Mouse (Mus musculus): Measurements from ENCODE around the gene Abca14. TPM values are rescaled to one million over a fixed set of nuclear protein-coding genes. Genes with fewer than 3 reads are reported as not detected.

The Abca14 gene
- total RNA-seq (2015; ENCODE audit: low replicate concordance) (not detected in 2 replicates), total RNA-seq (2017; ENCODE audit: low replicate concordance) (not detected in 2 replicates)

DNA sequence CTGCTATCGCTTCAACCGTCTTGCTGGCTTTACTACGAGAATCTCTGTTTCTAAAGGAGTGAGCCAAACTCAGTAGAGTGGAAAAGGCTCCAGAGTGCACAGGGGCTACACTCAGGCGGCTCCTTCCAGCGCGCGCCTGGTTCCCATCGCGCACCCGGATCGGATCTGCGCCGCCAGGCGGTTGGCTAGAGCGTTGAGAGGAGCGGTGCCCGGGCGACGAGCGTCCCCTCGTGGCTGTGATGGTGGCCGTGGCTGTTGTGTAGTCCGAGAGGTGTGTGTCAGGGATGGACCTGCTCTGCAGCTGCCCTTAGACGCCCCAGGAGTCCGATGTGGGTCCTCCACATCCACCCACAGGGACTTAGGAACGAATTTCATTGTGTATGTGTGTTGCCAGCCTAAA, at the start of gene Abca14:
Gene Abca14 (plus strand): TSS at position 173 of the 400 bp plus-strand sequence.
- no peak for ATAC-seq (replicated peaks; ENCODE audit: low FRiP score, poor library complexity, severe bottlenecking)

DNA sequence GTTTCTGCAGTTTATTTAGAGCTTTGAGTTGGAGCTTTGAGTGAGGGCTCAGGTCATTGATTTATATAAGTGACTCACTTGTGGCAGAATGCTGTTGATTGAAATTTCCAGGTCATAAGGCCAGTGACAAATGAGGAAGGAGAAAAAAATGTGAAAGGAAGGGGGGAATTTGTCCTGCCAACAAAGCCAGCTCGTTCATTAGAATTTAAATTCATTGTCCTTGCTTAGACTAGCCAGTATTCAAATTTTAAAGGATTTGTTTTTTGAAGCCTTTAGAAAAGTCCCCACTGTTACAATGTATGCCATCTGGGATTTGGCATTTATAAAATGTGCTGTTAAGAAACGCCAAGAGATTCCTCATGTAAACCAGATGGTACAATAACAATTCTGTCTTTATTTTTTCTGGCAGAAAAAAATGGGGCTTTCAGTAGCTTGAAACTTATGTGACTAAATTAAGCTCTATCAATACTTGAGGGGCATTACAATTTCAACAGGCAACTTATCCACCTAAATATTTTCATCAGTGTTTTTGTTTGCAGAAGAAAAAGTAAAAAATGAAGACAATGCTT, 46.8 kb upstream of the Abca14 start:
- no peak for ATAC-seq (replicated peaks; ENCODE audit: low FRiP score, poor library complexity, severe bottlenecking)

DNA sequence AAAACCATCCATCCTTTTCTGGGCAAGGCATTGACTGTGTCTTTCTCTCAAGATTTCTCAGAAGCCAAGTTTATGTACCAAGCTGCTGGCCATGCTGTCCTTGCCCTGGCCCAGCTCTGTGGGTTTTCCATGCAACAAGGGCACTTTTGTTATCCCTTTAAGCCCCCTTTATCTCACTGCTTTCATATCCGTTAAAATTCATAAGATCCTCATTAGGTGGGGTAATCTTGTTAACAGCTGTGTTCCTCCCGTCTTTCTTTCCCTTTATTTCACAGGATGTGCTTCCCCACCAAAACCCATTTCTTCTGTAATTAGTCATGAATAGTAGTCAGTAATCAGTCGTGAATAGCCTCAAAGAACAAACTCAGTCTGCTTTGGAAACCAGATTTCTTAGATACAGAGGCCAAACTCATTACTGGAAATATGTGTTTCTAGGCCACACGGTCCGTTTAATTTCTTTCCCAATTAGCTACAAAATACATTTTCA, 46.1 kb upstream of the Abca14 start:
- no peak for ATAC-seq (replicated peaks; ENCODE audit: low FRiP score, poor library complexity, severe bottlenecking)

DNA sequence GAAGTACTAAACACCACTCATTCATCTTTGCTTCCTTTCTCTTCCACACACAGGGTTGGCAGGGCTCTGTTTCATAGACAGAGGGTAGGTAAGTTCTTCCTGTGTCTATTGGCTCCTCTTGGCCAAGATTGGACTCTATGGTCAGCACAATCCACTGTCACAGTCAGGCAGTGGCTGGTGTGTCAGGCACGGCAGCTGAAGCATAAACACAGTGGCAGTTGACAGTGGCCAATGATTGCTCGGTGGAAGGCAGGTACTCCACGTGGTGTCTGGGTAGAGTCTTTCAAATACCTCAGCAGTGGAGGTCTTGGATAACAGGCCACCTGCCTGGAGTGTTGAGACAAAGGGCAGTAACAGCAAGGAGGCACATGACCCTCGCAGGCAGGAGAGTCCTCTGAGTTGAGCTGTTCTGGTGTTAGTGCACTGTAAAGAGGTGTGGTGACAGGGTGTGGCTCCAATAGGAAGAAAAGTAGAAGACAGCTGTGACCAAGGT, 45.6 kb upstream of the Abca14 start:
- ATAC-seq (replicated peaks; ENCODE audit: low FRiP score, poor library complexity, severe bottlenecking), result no peak

DNA sequence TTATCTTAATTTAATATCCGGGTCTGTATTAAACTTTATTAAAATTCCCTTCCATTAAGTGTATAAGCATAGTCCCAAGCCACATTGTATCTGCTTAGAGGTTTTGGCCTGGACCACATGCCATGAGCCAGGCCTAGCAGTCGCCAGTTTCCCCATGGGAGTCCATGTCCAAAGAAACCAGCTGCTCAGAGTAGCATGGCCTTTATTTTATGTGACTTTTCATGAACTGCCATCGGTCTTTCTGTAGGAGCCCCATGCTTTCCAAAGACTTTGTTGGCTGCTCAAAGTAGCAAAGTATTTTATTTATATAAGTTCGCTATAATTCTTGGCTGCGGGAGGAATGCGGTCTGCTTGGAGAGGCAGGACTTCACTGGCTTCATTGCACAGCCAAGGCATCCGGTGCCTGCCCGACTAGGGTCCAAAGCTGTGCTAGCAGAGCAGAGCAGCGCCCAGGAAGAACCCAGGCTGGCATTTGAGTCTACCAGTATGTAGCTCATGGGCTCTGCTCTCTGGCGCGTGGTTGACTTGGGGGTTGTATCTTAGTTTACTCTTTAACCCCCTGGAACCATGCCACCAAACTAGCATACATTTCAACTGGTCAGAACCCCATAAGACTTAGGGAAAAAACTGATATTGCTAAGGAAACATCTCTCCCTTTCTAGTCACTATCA, 40.0 kb upstream of the Abca14 start:
- ATAC-seq (replicated peaks; ENCODE audit: low FRiP score, poor library complexity, severe bottlenecking), result no peak

DNA sequence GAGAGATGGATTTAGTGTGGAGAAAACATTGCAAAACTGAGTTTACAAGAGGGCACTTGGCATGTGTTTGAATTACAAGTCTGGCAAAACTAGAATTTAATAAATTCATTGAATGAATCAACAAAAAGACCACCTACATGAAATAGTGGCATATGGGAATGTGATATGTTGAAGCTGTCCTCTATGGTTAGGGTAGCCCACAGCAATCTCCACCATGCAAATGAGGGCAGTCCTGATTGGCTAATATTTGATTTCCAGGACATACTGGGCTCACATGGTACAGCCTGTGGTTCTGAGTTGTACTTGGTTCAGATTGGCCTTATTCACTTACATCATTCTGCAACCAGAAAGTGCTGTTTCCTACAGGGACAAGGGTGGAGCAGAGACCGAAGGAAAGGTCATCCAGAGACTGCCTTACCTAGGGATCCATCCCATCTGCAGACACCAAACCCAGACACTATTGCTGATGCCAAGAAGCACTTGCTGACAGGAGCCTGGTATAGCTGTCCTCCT, 31.5 kb upstream of the Abca14 start:
- ATAC-seq (replicated peaks; ENCODE audit: low FRiP score, poor library complexity, severe bottlenecking), result no peak

DNA sequence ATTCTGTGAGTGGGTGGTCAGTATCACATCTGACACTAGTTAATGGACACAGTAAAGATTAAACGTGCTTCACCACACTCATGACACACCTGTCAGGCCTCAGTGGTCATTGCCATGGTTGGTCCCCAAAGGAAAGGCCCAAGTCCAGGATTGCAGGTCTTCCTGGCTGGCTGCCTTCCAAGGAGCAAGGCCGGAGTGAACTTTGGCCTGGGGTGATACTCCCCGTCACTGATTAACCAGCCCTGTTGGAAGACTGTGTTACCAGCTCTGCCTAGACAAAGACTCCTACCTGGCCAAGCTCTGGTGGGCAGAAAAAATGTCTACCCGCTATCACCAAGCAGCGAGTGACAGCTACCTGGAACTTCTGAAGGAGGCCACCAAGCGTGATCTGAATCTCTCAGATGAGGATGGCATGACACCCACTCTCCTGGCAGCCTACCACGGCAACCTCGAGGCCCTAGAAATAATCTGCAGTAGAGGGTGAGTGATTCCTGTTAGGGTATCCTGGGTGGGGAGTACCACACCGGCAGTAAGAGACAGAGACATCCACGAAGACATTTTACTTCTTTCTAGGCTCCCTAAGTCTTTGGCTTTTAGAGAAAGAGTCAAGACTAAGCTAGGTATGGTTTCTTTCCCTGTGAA, 30.0 kb upstream of the Abca14 start, which contains the start of gene Anks4b:
Gene Anks4b (plus strand): TSS at position 256 of the 642 bp plus-strand sequence.
- no peak for ATAC-seq (replicated peaks; ENCODE audit: low FRiP score, poor library complexity, severe bottlenecking)

DNA sequence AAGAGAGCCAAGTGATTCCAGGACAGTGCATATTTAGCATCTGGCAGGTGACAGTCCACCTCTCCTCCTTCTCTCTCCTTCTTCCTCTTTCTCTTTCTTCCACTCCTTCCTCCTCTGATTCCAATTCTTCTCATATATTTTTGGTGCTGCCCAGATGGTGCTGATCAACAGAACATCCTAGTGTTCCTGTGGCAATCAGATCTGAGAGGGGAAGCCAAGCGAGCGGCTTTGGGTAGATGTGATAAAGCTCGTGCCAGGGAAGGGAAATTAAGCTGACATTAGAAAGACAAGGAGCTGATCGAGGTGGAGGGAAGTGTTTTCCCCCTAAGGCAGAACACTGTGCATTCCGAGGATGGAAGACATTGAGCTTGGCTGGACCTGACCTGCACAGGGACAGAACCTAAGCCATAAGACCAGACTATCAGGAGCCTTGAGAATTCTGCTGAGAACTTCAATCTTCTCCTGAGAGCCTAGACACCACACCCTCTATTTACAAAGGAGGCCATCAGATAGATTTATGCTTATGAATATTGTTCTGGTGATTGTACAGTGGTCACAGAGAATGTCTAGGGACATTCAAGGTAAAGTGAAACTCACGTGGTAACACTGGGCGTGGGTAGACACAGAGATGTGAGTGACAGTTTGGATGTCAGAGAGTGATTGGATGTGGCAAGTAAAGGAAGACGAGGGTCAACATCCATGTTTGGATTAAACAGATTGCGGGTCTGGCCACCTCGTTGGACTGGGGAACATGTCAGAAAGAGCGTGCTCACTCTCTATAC, 28.8 kb upstream of the Abca14 start:
- ATAC-seq (replicated peaks; ENCODE audit: low FRiP score, poor library complexity, severe bottlenecking), result no peak

DNA sequence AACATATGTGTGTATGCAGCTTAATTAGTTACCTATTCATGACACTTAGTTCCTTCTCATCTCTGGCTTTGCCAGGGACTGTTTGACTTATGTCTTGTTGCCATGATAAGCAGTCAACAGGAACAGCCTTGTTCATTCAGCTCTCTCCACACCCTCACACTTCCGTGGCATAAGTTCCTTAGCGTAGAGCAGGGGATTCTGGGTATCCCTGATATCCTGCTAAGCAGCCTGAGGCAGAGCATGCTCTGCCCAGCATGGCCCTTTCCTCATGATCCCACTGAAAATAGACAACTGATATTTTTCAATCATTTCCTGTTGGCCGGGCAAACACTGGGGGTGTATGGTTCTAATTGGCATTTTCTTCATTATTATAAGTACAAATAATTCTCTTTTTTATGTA, 26.1 kb upstream of the Abca14 start:
- no peak for ATAC-seq (replicated peaks; ENCODE audit: low FRiP score, poor library complexity, severe bottlenecking)

DNA sequence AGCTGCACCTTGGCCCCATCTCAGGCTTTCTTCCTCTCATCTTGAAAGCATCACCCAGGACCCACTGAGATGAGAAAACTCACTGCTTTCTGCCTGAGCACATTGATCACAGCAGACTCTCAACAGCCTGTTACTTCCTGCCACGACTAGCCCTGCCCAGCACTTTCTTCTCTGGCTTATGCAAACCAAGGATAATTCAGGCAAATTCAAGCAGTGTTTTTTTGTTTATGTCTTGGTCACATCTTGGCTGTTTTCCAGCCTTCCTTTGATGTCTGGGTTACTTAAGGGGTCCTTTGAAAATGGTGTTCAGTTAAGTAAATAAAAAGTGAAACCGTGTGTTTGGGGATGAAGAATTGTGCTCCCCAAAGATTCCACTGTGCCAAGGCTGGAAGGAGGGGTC, 24.8 kb upstream of the Abca14 start:
- ATAC-seq (replicated peaks; ENCODE audit: low FRiP score, poor library complexity, severe bottlenecking), result no peak

DNA sequence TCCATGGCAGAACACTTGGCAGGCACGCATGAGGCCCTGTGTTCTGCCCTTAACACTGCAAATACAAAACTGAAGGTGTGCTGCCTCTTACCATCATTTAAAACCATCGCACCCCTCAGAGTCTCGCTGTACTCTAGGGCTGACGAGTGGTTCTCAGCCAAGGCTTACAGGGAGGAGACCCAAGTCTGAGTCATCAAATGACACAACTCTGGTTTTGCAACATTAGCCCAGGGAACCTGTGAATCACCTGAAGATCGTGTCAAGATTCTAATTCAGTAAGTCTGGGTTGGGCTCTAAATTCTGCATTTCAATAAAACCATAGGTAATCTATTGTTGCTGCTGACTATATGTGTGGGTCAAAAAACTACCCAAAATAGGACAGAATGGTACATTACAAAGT, 23.2 kb upstream of the Abca14 start:
- ATAC-seq (replicated peaks; ENCODE audit: low FRiP score, poor library complexity, severe bottlenecking), result no peak

DNA sequence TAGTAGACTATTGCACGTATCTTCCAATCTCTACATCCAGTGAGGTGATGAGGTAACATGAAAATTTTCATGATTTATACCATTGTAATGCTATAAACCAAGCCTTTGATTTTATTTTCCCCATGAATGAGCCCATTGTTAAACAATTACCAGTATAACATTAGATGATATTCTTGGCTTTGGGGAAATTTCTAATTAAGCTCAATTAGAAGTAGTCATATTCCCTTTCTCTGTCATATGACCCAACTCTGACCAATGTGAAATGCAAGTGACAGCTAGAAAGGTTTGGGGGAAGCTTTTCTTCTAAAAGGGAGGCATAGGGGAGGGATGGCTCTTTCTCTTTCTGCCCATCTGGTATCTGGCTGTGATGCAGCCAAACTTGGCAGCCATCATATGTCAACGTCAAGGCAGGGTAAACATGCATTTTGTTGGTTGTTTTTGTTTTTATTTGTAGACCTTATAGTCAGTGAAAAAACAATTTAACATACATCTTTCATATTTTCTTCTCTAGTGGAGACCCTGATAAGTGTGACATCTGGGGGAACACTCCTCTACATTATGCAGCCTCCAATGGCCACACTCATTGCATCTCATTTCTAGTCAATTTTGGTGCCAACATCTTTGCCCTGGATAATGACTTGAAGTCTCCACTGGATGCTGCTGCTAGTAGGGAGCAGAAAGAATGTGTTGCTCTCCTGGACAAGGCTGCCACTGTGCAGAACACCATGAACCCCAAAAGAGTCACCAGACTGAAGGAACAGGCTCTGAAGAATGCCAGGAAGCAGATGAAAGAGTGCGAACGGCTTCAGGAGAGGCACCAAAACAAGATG, 22.1 kb upstream of the Abca14 start:
- ATAC-seq (replicated peaks; ENCODE audit: low FRiP score, poor library complexity, severe bottlenecking), result no peak

DNA sequence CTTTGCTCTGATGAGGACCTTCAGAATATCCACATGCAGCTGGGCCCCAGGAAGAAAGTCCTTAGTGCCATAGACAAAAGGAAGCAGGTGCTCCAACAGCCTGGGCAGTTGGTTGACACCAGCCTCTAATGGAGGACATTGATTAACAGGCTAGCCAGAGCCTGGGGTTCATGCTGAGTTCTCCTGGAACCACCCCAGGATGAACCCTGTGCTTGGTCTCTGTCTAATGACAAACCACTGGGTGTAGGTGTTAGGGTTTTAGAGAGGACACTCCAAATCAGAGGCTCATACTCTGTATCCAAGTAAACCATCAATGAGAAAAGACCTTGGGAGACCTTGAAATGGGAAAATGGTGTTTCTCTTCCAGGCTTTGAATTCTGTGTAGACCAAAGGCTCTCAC, 20.9 kb upstream of the Abca14 start:
- no peak for ATAC-seq (replicated peaks; ENCODE audit: low FRiP score, poor library complexity, severe bottlenecking)

DNA sequence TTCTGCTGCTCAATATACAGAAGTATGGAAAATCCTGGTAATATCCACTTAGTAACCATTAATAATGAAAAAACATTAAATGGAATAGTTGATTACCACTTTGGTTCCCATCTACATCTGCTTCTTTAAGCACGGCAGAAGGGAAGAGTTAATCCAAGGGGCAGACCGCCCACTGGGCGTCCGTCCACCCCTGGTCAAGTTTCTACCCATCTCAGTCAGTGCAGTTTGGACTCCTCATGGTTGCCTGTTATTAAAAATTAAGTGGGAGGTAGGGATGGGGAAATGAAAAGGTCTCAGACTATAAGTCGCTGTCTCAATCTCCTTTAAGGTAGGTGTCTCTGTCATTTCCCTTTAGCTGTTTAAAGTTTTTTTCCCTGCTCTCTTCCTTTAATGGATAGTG, 14.8 kb upstream of the Abca14 start:
- ATAC-seq (replicated peaks; ENCODE audit: low FRiP score, poor library complexity, severe bottlenecking), result no peak

DNA sequence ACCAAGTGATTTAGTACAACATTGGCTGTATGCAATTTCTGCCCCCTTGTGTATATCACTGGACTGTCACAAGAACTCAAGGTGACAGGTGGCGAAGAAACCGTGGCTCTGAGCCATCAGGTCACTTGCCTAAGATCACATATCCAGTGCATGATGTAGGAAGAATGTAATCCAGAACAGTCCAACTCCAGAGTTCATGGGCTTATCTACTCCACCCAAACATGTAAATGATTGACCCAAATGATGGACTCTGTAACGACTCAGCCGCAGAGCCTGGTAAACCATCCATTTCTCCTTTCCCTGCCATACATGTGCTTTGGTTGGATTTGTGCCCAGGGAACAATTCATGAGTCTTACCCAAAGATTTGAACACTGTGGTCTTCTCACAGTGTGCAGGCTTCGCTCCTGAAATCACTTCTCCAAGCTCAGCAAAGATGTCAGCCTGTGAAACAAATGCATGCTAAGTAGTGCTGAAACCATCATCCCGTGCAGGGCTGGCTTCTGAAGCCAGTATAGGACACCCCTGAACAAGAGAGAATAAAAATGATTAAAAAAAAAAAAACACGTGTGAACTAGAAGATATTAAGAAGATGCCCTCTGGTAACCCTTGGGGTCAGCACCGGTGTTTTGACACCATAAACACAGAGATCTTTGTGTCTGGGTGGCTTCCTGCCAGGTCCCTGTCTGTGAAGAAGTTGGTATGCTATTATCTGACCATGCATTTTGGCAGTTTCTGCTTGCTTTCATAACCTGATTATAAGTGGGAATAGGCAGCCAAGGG, 14.2 kb upstream of the Abca14 start:
- ATAC-seq (replicated peaks; ENCODE audit: low FRiP score, poor library complexity, severe bottlenecking), result no peak

DNA sequence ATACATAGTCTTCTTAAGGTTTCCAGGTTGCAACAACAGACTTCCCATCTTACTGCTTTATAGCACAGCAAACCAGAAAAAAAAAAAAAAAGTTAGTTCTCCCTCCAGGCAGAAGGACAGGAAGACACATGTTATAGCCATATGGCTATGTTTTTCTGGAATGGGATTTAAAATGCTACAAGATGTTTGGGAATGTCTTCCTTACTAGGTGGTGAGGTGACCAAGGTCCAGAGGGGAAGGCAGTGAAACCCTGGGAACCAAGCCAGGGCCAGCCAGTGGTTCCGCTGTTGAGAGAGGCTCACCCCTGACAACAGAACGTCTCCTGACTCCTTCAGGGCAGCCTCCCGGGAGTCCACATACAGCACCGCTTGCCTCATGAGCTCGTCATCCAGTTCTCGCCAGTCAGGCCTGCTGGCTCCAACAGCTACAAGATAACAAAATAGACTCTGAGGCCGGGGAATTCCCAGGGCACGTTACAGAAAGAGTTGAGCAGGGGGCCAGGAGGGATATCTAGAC, 13.6 kb upstream of the Abca14 start:
- no peak for ATAC-seq (replicated peaks; ENCODE audit: low FRiP score, poor library complexity, severe bottlenecking)

DNA sequence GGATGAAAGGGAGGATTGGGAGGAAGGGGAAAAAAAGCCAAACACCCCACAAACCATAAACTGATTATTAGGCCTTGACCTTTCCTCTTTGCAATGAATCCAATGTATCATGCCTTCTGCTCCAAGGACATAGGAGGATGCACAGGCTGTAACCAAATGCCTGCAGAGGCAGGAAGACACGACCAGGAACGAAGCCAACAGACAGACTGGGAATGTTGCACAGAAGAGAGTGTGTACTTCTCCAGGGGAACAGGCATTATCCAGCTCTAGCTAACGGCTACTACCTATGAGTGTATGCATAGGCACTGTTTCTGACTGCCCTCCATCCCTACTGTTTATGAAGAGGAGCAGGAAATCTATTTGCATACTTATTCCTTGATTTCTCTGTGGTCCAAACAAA, 11.6 kb upstream of the Abca14 start:
- ATAC-seq (replicated peaks; ENCODE audit: low FRiP score, poor library complexity, severe bottlenecking), result no peak

DNA sequence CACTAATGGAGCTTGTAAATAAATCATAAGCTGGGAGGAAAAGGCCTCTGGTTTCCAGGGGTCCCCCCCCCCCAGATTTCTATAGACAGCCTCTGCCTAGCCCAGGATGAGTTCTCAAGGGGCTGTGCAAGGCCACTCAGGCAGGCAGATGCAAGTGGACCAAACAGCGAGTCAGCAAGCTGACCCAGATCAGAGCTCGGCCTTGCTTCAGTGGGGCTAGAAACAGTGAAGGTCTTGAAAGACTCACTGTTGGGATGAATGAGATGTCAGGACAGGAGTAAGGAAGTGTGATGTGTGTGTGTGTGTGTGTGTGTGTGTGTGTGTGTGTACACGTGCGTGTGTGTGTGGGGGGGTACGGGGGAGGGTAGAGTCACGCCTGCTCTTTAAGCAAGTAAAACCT, 10.9 kb upstream of the Abca14 start:
- no peak for ATAC-seq (replicated peaks; ENCODE audit: low FRiP score, poor library complexity, severe bottlenecking)
